Mouse (Mus musculus) liver, adult 2 months (tissue): Measurements from ENCODE around the gene Sstr3.

Source experiments
- CTCF ChIP-seq: fragments of 200-500 bp; IDR thresholded peaks from 2 replicates; pipeline ENCODE4 v1.5.1; 2011; ENCODE audit warnings: low read depth, low read length, control low read depth
- POLR2A ChIP-seq: fragments of 200-500 bp; IDR thresholded peaks from 2 replicates; pipeline ENCODE4 v1.6.1; 2011; ENCODE audit warnings: low read length, control low read depth; ENCODE audit not compliant: insufficient read depth; ENCODE audit errors: extremely low read depth

- no peak for TF ChIP-seq POLR2A
- TF ChIP-seq CTCF, result no peak
Measured at GRCm38 (mm10) chr15:78542767-78543303, 1.6 kb downstream of the Sstr3 start.
